ENCODE assay signal across 11 mouse cellular contexts in genomic region chr6:38918728-38919127, GRCm38 (mm10). TPM values are rescaled to one million over a fixed set of nuclear protein-coding genes. Genes with fewer than 3 reads are reported as not detected.
A peak's percentile ranks its signal among the peaks of the same experiment; 100 is the strongest.
DNase-seq lines count a peak whose midpoint lies in the region; ATAC-seq and TF ChIP-seq lines count a peak whose summit lies in the region.
"Had no signal": no experiment of that assay in that cellular context is flagged by ENCODE, and none has a peak within 500 bp of the region (broad histone marks: within the 10 kb centered on the region; RNA-seq: fewer than 3 reads in every experiment).

No protein-coding gene starts in this region.

- no peak for TF ChIP-seq CTCF in lung, adult 2 months (IDR thresholded peaks at IDR 0.05; ENCODE audit: insufficient read depth, low read length)

- no peak for TF ChIP-seq POLR2A in lung, adult 2 months (IDR thresholded peaks at IDR 0.05; ENCODE audit: borderline replicate concordance, extremely low read depth, low read depth, low read length)

- H3K9ac ChIP-seq in lung, embryonic 16.5 days (ENCODE audit: low read length): no peak overlapping the region
- H3K9ac ChIP-seq in liver, embryonic 15.5 days: peak overlapping the region; percentile 35; the same call in 1 of the 2 replicates
- H3K9ac ChIP-seq in stomach, embryonic 16.5 days (ENCODE audit: low read length): peak overlapping the region; percentile 32; the same call in 1 of the 2 replicates

- no peak overlapping the region for H3K4me3 ChIP-seq in heart, embryonic 10.5 days
- H3K4me3 ChIP-seq in lung, embryonic 16.5 days (ENCODE audit: low read length): no peak overlapping the region
- H3K4me3 ChIP-seq in lung, adult 2 months (replicated peaks; ENCODE audit: extremely low read depth, low read depth, low read length): no peak overlapping the region
- H3K4me3 ChIP-seq in liver, embryonic 15.5 days (replicated peaks): no peak overlapping the region
- H3K4me3 ChIP-seq in stomach, embryonic 16.5 days (replicated peaks; ENCODE audit: low read length): no peak overlapping the region
- H3K4me3 ChIP-seq: hindbrain, embryonic 10.5 days; myocyte had no signal

- H3K27me3 ChIP-seq in heart, embryonic 10.5 days (ENCODE audit: insufficient read depth, poor library complexity, severe bottlenecking): no peaks in the 10 kb centered on the region
- H3K27me3 ChIP-seq in lung, embryonic 16.5 days (ENCODE audit: control insufficient read depth, insufficient read depth, low read depth, low read length): no peaks in the 10 kb centered on the region
- H3K27me3 ChIP-seq in liver, embryonic 15.5 days: no peaks in the 10 kb centered on the region
- H3K27me3 ChIP-seq in stomach, embryonic 16.5 days (ENCODE audit: control insufficient read depth, insufficient read depth, low read length): no peaks in the 10 kb centered on the region

- H3K4me2 ChIP-seq in lung, embryonic 16.5 days (ENCODE audit: low read depth, low read length): no peak overlapping the region
- H3K4me2 ChIP-seq in liver, embryonic 15.5 days: peak overlapping the region; percentile 68
- H3K4me2 ChIP-seq in stomach, embryonic 16.5 days (ENCODE audit: low read depth, low read length): no peak overlapping the region

- no peaks in the 10 kb centered on the region for H3K9me3 ChIP-seq in heart, embryonic 10.5 days
- no peaks in the 10 kb centered on the region for H3K9me3 ChIP-seq in lung, embryonic 16.5 days (ENCODE audit: control insufficient read depth, low read length)
- no peaks in the 10 kb centered on the region for H3K9me3 ChIP-seq in liver, embryonic 15.5 days (replicated peaks)
- no peaks in the 10 kb centered on the region for H3K9me3 ChIP-seq in stomach, embryonic 16.5 days (replicated peaks; ENCODE audit: control insufficient read depth, low read length)
- H3K9me3 ChIP-seq: hindbrain, embryonic 10.5 days had no signal

- no peaks in the 10 kb centered on the region for H3K36me3 ChIP-seq in heart, embryonic 10.5 days
- H3K36me3 ChIP-seq in lung, embryonic 16.5 days (ENCODE audit: control insufficient read depth, insufficient read depth, low read length): no peaks in the 10 kb centered on the region
- H3K36me3 ChIP-seq in liver, embryonic 15.5 days (replicated peaks): no peaks in the 10 kb centered on the region
- no peaks in the 10 kb centered on the region for H3K36me3 ChIP-seq in stomach, embryonic 16.5 days (ENCODE audit: control insufficient read depth, insufficient read depth, low read length)
- H3K36me3 ChIP-seq: hindbrain, embryonic 10.5 days had no signal

- intact Hi-C loops in heart, postnatal 10 days (cut with DNase I): no loop called here
- intact Hi-C loops in left cerebral cortex, postnatal 4 days (cut with DNase I): no loop called here

- ATAC-seq in lung, embryonic 16.5 days (ENCODE audit: low read depth): no peak
- no peak for ATAC-seq in liver, embryonic 15.5 days (ENCODE audit: insufficient read depth)
- ATAC-seq in stomach, embryonic 16.5 days (ENCODE audit: insufficient read depth, low FRiP score): no peak
- ATAC-seq in inflammation-experienced regulatory T-cells, adult 6 months: no peak

- 89% methylated on average over 4 of the region's 4 CpGs for WGBS in heart, embryonic 10.5 days
- 61% methylated on average over 4 of the region's 4 CpGs for WGBS in lung, embryonic 16.5 days
- 65% methylated on average over 4 of the region's 4 CpGs for WGBS in lung, adult 2 months
- WGBS in liver, embryonic 15.5 days (ENCODE audit: insufficient replicate concordance): 63% methylated on average over 4 of the region's 4 CpGs
- 78% methylated on average over 4 of the region's 4 CpGs for WGBS in stomach, embryonic 16.5 days

- no peak for DNase-seq in heart, embryonic 10.5 days (ENCODE audit: low spot score)
- DNase-seq in heart, postnatal 10 days: no peak
- DNase-seq in lung, adult 2 months: no peak
- no peak for DNase-seq in left cerebral cortex, postnatal 4 days
- DNase-seq: thymus, postnatal 14 days had no signal

- peaks cover 44% of the 10 kb centered on the region for H3K4me1 ChIP-seq in heart, embryonic 10.5 days
- peaks cover 23% of the 10 kb centered on the region; the same call in 1 of the 2 replicates for H3K4me1 ChIP-seq in lung, embryonic 16.5 days (replicated peaks; ENCODE audit: control insufficient read depth, insufficient read depth, low read length)
- peaks cover 7% of the 10 kb centered on the region; the same call in 1 of the 2 replicates for H3K4me1 ChIP-seq in lung, adult 2 months (ENCODE audit: control insufficient read depth, insufficient read depth, low read length)
- peaks cover 99% of the 10 kb centered on the region for H3K4me1 ChIP-seq in liver, embryonic 15.5 days (replicated peaks)
- peaks cover 25% of the 10 kb centered on the region; the same call in 1 of the 2 replicates for H3K4me1 ChIP-seq in stomach, embryonic 16.5 days (ENCODE audit: control insufficient read depth, insufficient read depth, low read length)

- 0 out of 2 replicates have a peak overlapping the region, but pooled peaks have one; percentile 24 for H3K27ac ChIP-seq in heart, embryonic 10.5 days
- peak overlapping the region; percentile 64 for H3K27ac ChIP-seq in lung, embryonic 16.5 days (ENCODE audit: low read length)
- H3K27ac ChIP-seq in liver, embryonic 15.5 days (replicated peaks): peak overlapping the region; percentile 100
- H3K27ac ChIP-seq in stomach, embryonic 16.5 days (ENCODE audit: low read length): peak overlapping the region; percentile 87
- H3K27ac ChIP-seq: hindbrain, embryonic 10.5 days had no signal

RNA-seq across cellular contexts. Expression of gene Hipk2, which starts 42.8 kb away (rescaled TPM):
- polyA plus RNA-seq in heart, embryonic 10.5 days (2016; fragmentation: Nextera tagmentation; extraction: Ambion mirVana): 15.9 and 20.1 TPM in 2 replicates
- 10 to 100 TPM; 73.7 to 80.5 TPM for total RNA-seq in heart, postnatal 10 days (2021)
- polyA plus RNA-seq in lung, embryonic 16.5 days (2015; fragmentation: Nextera tagmentation; extraction: Ambion mirVana): 19.8 and 21.0 TPM in 2 replicates
- polyA plus RNA-seq in lung, adult 2 months (2012; rRNA removed): 54.8 and 56.1 TPM in 2 replicates
- 18.0 and 23.4 TPM in 2 replicates for polyA plus RNA-seq in liver, embryonic 15.5 days (2015; fragmentation: Nextera tagmentation; extraction: Ambion mirVana)
- 21.5 and 21.6 TPM in 2 replicates for polyA plus RNA-seq in stomach, embryonic 16.5 days (2015; fragmentation: Nextera tagmentation; extraction: Ambion mirVana)
- total RNA-seq in left cerebral cortex, postnatal 4 days (2021): 10 to 100 TPM; 54.6 to 55.5 TPM
- 10 to 100 TPM; 10.2 to 17.9 (median 17.6) TPM for polyA plus RNA-seq in inflammation-experienced regulatory T-cells, adult 6 months (2017; shearing (Covaris generic))

RNA-seq across cellular contexts. Expression of gene Tbxas1, which starts 43.5 kb away (rescaled TPM):
- 1.4 and 1.5 TPM in 2 replicates for polyA plus RNA-seq in heart, embryonic 10.5 days (2016; fragmentation: Nextera tagmentation; extraction: Ambion mirVana)
- 1 to 10 TPM; 1.0 to 1.4 TPM for total RNA-seq in heart, postnatal 10 days (2021)
- 3.9 and 4.1 TPM in 2 replicates for polyA plus RNA-seq in lung, embryonic 16.5 days (2015; fragmentation: Nextera tagmentation; extraction: Ambion mirVana)
- 7.3 and 9.1 TPM in 2 replicates for polyA plus RNA-seq in lung, adult 2 months (2012; rRNA removed)
- polyA plus RNA-seq in liver, embryonic 15.5 days (2015; fragmentation: Nextera tagmentation; extraction: Ambion mirVana): 9.0 and 10.4 TPM in 2 replicates
- polyA plus RNA-seq in stomach, embryonic 16.5 days (2015; fragmentation: Nextera tagmentation; extraction: Ambion mirVana): 4.4 TPM in 2 replicates
- total RNA-seq in left cerebral cortex, postnatal 4 days (2021): 1 to 10 TPM; 1.3 to 1.4 TPM
- under 1 TPM; 0.21 to 0.37 (median 0.25) TPM for polyA plus RNA-seq in inflammation-experienced regulatory T-cells, adult 6 months (2017; shearing (Covaris generic))
- polyA plus RNA-seq: myocyte had no signal

Comparison
In these comparisons a context has a peak if more than half of its experiments do, and no peak if none do; other contexts are left out.
1. H3K27ac ChIP-seq: peak in every context shown above with its lines; median percentile 100 in liver, embryonic 15.5 days; 87 in stomach, embryonic 16.5 days; 64 in lung, embryonic 16.5 days; 24 in heart, embryonic 10.5 days.